Mouse (Mus musculus) heart, embryonic 11.5 days (tissue): Measurements from ENCODE around the gene Cers5. TPM values are rescaled to one million over a fixed set of nuclear protein-coding genes. Genes with fewer than 3 reads are reported as not detected.
"Not testable (repeated sequence)": the region's sequence is repeated elsewhere in the genome, so short reads cannot be mapped to it uniquely, and the experiment has no call there.

ENCODE experiments used
- ATAC-seq: fragments of 200-750 bp; cut with Nextera tagmentation; replicated peaks from 2 replicates; pipeline ENCODE4 v1.8.0; 2017; ENCODE audit warnings: moderate library complexity; ENCODE audit not compliant: insufficient number of reproducible peaks, low FRiP score, low TSS enrichment
- H3K27ac ChIP-seq: fragments of 300-500 bp; sonication (generic); 2 replicates; pipeline ENCODE4 v1.5.1; 2014; ENCODE audit warnings: mild to moderate bottlenecking, low read depth, low read length
- H3K27me3 ChIP-seq: fragments of 300-500 bp; sonication (generic); 2 replicates; pipeline ENCODE4 v1.6.1; 2014; ENCODE audit warnings: mild to moderate bottlenecking, low read length, mixed read lengths; ENCODE audit not compliant: control insufficient read depth, insufficient read depth
- H3K36me3 ChIP-seq: fragments of 300-500 bp; sonication (generic); 2 replicates; pipeline ENCODE4 v1.6.1; 2014; ENCODE audit warnings: mild to moderate bottlenecking, low read length, moderate library complexity, mixed read lengths; ENCODE audit not compliant: control insufficient read depth, insufficient read depth
- H3K4me1 ChIP-seq: fragments of 300-500 bp; sonication (generic); 2 replicates; pipeline ENCODE4 v1.6.1; 2014; ENCODE audit warnings: low read length; ENCODE audit not compliant: control insufficient read depth, insufficient read depth
- H3K4me2 ChIP-seq: fragments of 300-500 bp; sonication (generic); 2 replicates; pipeline ENCODE4 v1.6.1; 2014; ENCODE audit warnings: mild to moderate bottlenecking, moderate library complexity
- H3K4me3 ChIP-seq: fragments of 300-500 bp; sonication (generic); 2 replicates; pipeline ENCODE4 v1.5.1; 2014; ENCODE audit warnings: low read depth, low read length
- H3K9ac ChIP-seq: fragments of 300-500 bp; sonication (generic); 2 replicates; pipeline ENCODE4 v1.6.1; 2014; ENCODE audit warnings: mild to moderate bottlenecking, low read depth, low read length, moderate library complexity
- H3K9me3 ChIP-seq: fragments of 300-500 bp; sonication (generic); replicated peaks from 2 replicates; pipeline ENCODE4 v1.6.1; 2016; ENCODE audit warnings: low read length; ENCODE audit not compliant: control insufficient read depth
- WGBS: fragments of 180-500 bp; shearing (Covaris S2); extraction: QIAGEN DNeasy Blood & Tissue Kit; methylation state at CpG from one replicate; pipeline ENCODE4 v1.1.7; 2014; ENCODE audit not compliant: insufficient replicate concordance; 5-methylcytosine and 5-hydroxymethylcytosine counted together
- polyA plus RNA-seq: library from polyadenylated mRNA; unstranded; fragments of >200 nt; fragmentation: Nextera tagmentation; extraction: Ambion mirVana; gene quantifications from 2 replicates; pipeline ENCODE4 v1.2.1, GENCODE M21; 2014

The Cers5 gene
- polyA plus RNA-seq, 1 experiment from 2014 or later = 56.1 TPM

- Histone ChIP-seq H3K27me3 (no peaks in the 10 kb centered on the region), H3K27ac (no peak overlapping the region), H3K4me3 (no peak overlapping the region), H3K4me1 (no peaks in the 10 kb centered on the region), H3K9me3 (no peaks in the 10 kb centered on the region), H3K4me2 (no peak overlapping the region), H3K9ac (no peak overlapping the region), H3K36me3 (peaks cover 15% of the 10 kb centered on the region)
- 89% methylated on average over 2 of the region's 2 CpGs for WGBS
- no peak for ATAC-seq
Observed at GRCm38 (mm10) chr15:99735631-99736030, 37.1 kb downstream of the Cers5 start.

- 90% methylated on average over 5 of the region's 5 CpGs for WGBS
- H3K36me3 ChIP-seq = peaks cover 15% of the 10 kb centered on the region
Observed at GRCm38 (mm10) chr15:99733186-99733585, 39.5 kb downstream of the Cers5 start.

DNA sequence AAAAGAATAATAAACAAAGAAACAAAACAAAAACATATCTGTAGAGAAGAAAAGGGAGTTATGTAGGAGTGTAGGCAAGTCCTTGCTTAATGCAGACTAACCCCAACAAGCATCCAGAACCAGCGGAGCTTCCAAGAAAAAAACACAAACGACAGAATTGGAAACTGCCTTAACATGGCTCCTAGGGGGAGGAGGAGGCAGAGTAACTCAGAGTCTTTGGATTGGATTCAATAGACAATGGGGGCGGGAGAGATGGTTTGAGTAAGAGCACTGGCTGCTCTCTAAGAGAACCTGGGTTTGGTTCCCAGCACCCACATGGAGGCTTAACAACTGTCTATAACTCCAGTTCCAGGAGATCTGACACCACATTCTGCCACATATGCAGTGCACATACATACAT lies 41.0 kb downstream of the Cers5 start:
- no peak for ATAC-seq
- Histone ChIP-seq H3K27me3 (no peaks in the 10 kb centered on the region), H3K4me3 (no peak overlapping the region), H3K9me3 (no peaks in the 10 kb centered on the region; the same call in 1 of the 2 replicates), H3K4me2 (no peak overlapping the region), H3K9ac (no peak overlapping the region), H3K27ac (no peak overlapping the region), H3K36me3 (peaks cover 19% of the 10 kb centered on the region), H3K4me1 (peaks cover 1% of the 10 kb centered on the region)
- 88% methylated on average over 3 of the region's 3 CpGs for WGBS

More at GRCm38 (mm10) chr15:99733186-99733585, 39.5 kb downstream of the Cers5 start:
- no peak overlapping the region for H3K9ac ChIP-seq
- ATAC-seq = no peak
- no peaks in the 10 kb centered on the region for H3K27me3 ChIP-seq
- H3K4me2 ChIP-seq = no peak overlapping the region
- H3K27ac ChIP-seq = no peak overlapping the region
- H3K4me3 ChIP-seq = no peak overlapping the region
- no peaks in the 10 kb centered on the region; the same call in 1 of the 2 replicates for H3K9me3 ChIP-seq
- no peaks in the 10 kb centered on the region for H3K4me1 ChIP-seq

DNA sequence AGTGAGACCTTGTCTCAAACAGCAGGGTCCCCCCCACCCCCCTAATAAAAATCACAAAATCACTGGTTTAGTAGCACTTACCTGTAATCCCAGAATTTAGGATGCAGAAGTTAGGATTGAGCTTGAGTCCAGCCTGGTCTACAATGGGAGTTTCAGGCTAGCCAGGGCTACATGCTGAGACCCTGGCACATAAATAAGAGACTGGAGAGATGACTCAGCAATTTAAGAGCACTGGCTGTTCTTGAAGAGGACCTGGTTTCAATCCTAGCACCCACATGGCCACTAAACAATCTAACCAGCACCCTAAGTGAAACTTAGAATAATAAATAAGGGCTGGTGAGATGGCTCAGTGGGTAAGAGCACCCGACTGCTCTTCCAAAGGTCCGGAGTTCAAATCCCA lies 41.5 kb downstream of the Cers5 start:
- Histone ChIP-seq H3K4me2 (no peak overlapping the region), H3K27me3 (no peaks in the 10 kb centered on the region), H3K4me3 (no peak overlapping the region), H3K27ac (no peak overlapping the region), H3K9ac (no peak overlapping the region), H3K4me1 (peaks cover 4% of the 10 kb centered on the region), H3K36me3 (peaks cover 19% of the 10 kb centered on the region), H3K9me3 (no peaks in the 10 kb centered on the region; the same call in 1 of the 2 replicates)
- ATAC-seq = no peak
- 87% methylated on average over 2 of the region's 2 CpGs for WGBS

GRCm38 (mm10) chr15:99729056-99729783 lies 43.5 kb downstream of the Cers5 start:
- Histone ChIP-seq H3K9me3 (no peaks in the 10 kb centered on the region; the same call in 1 of the 2 replicates), H3K4me1 (peaks cover 6% of the 10 kb centered on the region), H3K4me2 (no peak overlapping the region), H3K27ac (no peak overlapping the region), H3K9ac (no peak overlapping the region), H3K36me3 (peaks cover 19% of the 10 kb centered on the region), H3K27me3 (no peaks in the 10 kb centered on the region), H3K4me3 (no peak overlapping the region)
- ATAC-seq = no peak
- WGBS = 93% methylated on average over 3 of the region's 4 CpGs

DNA sequence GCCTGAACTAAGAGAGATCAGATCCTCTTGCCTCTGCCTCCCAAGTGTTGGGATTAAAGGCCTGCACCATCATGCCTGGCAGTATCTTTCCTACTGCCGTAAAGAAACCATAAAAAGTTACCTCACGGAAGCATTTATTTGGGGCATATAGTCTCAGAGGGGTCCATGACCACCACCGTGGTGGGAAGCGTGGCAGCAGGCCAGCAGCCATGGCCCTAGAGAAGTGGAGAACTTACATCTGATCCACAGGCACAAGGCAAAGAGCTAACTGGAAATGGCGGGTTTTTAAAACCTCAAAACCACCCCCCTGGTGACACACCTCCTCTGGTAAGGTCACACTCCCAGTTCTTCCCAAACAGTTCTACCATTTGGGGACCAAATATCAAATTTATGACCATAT lies 44.5 kb downstream of the Cers5 start:
- Histone ChIP-seq H3K27ac (no peak overlapping the region), H3K36me3 (peaks cover 19% of the 10 kb centered on the region)
- 93% methylated on average over 5 of the region's 5 CpGs for WGBS

GRCm38 (mm10) chr15:99727525-99727924 lies 45.2 kb downstream of the Cers5 start:
- Histone ChIP-seq H3K36me3 (peaks cover 16% of the 10 kb centered on the region), H3K9ac (no peak overlapping the region), H3K27me3 (no peaks in the 10 kb centered on the region), H3K27ac (no peak overlapping the region), H3K9me3 (no peaks in the 10 kb centered on the region; the same call in 1 of the 2 replicates), H3K4me3 (no peak overlapping the region), H3K4me1 (peaks cover 23% of the 10 kb centered on the region), H3K4me2 (no peak overlapping the region)
- WGBS = 94% methylated on average over 12 of the region's 12 CpGs
- ATAC-seq = no peak

More for the DNA sequence above, 44.5 kb downstream of the Cers5 start:
- peaks cover 16% of the 10 kb centered on the region for H3K4me1 ChIP-seq
- ATAC-seq = no peak
- H3K9me3 ChIP-seq = no peaks in the 10 kb centered on the region; the same call in 1 of the 2 replicates
- no peaks in the 10 kb centered on the region for H3K27me3 ChIP-seq
- no peak overlapping the region for H3K9ac ChIP-seq
- H3K4me2 ChIP-seq = no peak overlapping the region
- no peak overlapping the region for H3K4me3 ChIP-seq

GRCm38 (mm10) chr15:99727039-99727438 lies 45.6 kb downstream of the Cers5 start:
- not testable (repeated sequence) for H3K27me3 ChIP-seq, H3K9me3 ChIP-seq, H3K4me3 ChIP-seq, ATAC-seq, H3K9ac ChIP-seq, H3K4me2 ChIP-seq, H3K27ac ChIP-seq
- H3K4me1 ChIP-seq = peaks cover 26% of the 10 kb centered on the region
- peaks cover 16% of the 10 kb centered on the region for H3K36me3 ChIP-seq
- 88% methylated on average over 4 of the region's 5 CpGs for WGBS

GRCm38 (mm10) chr15:99726549-99726948 lies 46.1 kb downstream of the Cers5 start:
- Histone ChIP-seq H3K9me3 (no peaks in the 10 kb centered on the region; the same call in 1 of the 2 replicates), H3K27me3 (no peaks in the 10 kb centered on the region), H3K4me2 (peak overlapping the region; percentile 83), H3K4me3 (peak overlapping the region; percentile 94), H3K4me1 (peaks cover 26% of the 10 kb centered on the region), H3K36me3 (peaks cover 16% of the 10 kb centered on the region), H3K27ac (no peak overlapping the region), H3K9ac (peak overlapping the region; percentile 93)
- ATAC-seq = no peak
- 76% methylated on average over 2 of the region's 2 CpGs for WGBS
